Mouse (Mus musculus) testis, adult 2 months (tissue): ENCODE data around the gene Aig1.

Source experiments
- CTCF ChIP-seq: fragments of 200-500 bp; IDR thresholded peaks from 2 replicates; pipeline ENCODE4 v1.5.1; 2012; ENCODE audit warnings: low read depth, mild to moderate bottlenecking, inconsistent platforms, low read length, moderate library complexity; ENCODE audit not compliant: control insufficient read depth, insufficient read depth, insufficient replicate concordance
- POLR2A ChIP-seq: fragments of 200-500 bp; IDR thresholded peaks from 2 replicates; pipeline ENCODE4 v1.6.1; 2012; ENCODE audit warnings: low read depth, mild to moderate bottlenecking, inconsistent platforms, low read length, moderate library complexity; ENCODE audit not compliant: control insufficient read depth

GRCm38 (mm10) chr10:13838511-13839126, 30.2 kb downstream of the Aig1 start:
- TF ChIP-seq POLR2A (no peak), CTCF (no peak)
